Mouse (Mus musculus) heart, embryonic 12.5 days (tissue): Measurements from ENCODE around the gene Lamb1. TPM values are rescaled to one million over a fixed set of nuclear protein-coding genes. Genes with fewer than 3 reads are reported as not detected.

ENCODE experiments used
- ATAC-seq: fragments of 200-750 bp; cut with Nextera tagmentation; 2 replicates; pipeline ENCODE4 v1.8.0; 2017; ENCODE audit warnings: moderate TSS enrichment, moderate library complexity; ENCODE audit not compliant: insufficient number of reproducible peaks, low FRiP score
- H3K27ac ChIP-seq: fragments of 300-500 bp; sonication (generic); 2 replicates; pipeline ENCODE4 v1.5.1; 2016; ENCODE audit warnings: mild to moderate bottlenecking, moderate library complexity; ENCODE audit not compliant: poor library complexity, severe bottlenecking
- H3K27me3 ChIP-seq: fragments of 300-500 bp; sonication (generic); replicated peaks from 2 replicates; pipeline ENCODE4 v1.6.1; 2016; ENCODE audit warnings: mild to moderate bottlenecking, moderate library complexity
- H3K36me3 ChIP-seq: fragments of 300-500 bp; sonication (generic); 2 replicates; pipeline ENCODE4 v1.6.1; 2016; ENCODE audit warnings: mild to moderate bottlenecking, moderate library complexity
- H3K4me1 ChIP-seq: fragments of 300-500 bp; sonication (generic); replicated peaks from 2 replicates; pipeline ENCODE4 v1.6.1; 2016; ENCODE audit warnings: mild to moderate bottlenecking
- H3K4me2 ChIP-seq: fragments of 300-500 bp; sonication (generic); 2 replicates; pipeline ENCODE4 v1.6.1; 2016; ENCODE audit warnings: mild to moderate bottlenecking, moderate library complexity
- H3K4me3 ChIP-seq: fragments of 300-500 bp; sonication (generic); 2 replicates; pipeline ENCODE4 v1.5.1; 2016; ENCODE audit warnings: mild to moderate bottlenecking
- H3K9ac ChIP-seq: fragments of 300-500 bp; sonication (generic); 2 replicates; pipeline ENCODE4 v1.6.1; 2016; ENCODE audit warnings: mild to moderate bottlenecking, moderate library complexity
- H3K9me3 ChIP-seq: fragments of 300-500 bp; sonication (generic); replicated peaks from 2 replicates; pipeline ENCODE4 v1.6.1; 2016; ENCODE audit warnings: mild to moderate bottlenecking, moderate library complexity
- WGBS: fragments of 180-500 bp; shearing (Covaris S2); methylation state at CpG from one replicate; pipeline ENCODE4 v1.1.7; 2016; 5-methylcytosine and 5-hydroxymethylcytosine counted together
- polyA plus RNA-seq: library from polyadenylated mRNA; unstranded; fragments of >200 nt; fragmentation: Nextera tagmentation; extraction: Ambion mirVana; gene quantifications from 2 replicates; pipeline ENCODE4 v1.2.1, GENCODE M21; 2016

Lamb1 gene
- polyA plus RNA-seq, 1 experiment from 2014 or later, result 127 TPM

DNA sequence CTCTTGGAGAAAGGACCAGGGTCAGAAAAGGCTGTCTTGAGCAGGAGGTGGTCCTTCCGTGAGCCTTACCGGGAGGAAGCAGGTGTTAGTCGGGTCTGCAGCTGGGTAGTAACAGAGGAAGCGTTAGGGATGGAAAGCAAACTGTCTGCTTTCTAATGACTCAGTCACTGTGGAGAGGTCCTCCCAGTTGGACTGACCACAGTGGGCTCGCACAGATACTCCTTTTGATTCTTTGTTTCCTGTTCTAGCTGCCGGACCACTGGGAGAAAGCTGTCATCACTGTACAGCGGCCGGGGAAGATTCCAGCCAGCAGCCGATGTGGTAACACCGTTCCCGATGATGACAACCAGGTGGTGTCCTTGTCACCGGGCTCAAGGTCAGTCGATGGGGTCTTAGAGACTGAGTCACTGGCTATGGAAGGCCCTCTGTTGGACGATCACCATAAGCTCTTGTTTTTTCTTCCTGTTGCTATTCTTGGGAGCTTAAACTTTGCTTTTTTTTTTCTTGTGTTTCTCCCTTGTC lies 34.7 kb downstream of the Lamb1 start:
- H3K36me3 ChIP-seq, result peaks cover 91% of the 10 kb centered on the region
- no peak overlapping the region for H3K4me3 ChIP-seq
- peak; percentile 73 for ATAC-seq
- H3K4me1 ChIP-seq, result peaks cover 34% of the 10 kb centered on the region
- H3K27me3 ChIP-seq, result no peaks in the 10 kb centered on the region
- 31% methylated on average over 14 of the region's 14 CpGs for WGBS
- 0 out of 2 replicates have a peak overlapping the region, but pooled peaks have one; percentile 48 for H3K9ac ChIP-seq
- no peaks in the 10 kb centered on the region for H3K9me3 ChIP-seq
- 0 out of 2 replicates have a peak overlapping the region, but pooled peaks have one; percentile 11 for H3K4me2 ChIP-seq
- H3K27ac ChIP-seq, result peak overlapping the region; percentile 85

DNA sequence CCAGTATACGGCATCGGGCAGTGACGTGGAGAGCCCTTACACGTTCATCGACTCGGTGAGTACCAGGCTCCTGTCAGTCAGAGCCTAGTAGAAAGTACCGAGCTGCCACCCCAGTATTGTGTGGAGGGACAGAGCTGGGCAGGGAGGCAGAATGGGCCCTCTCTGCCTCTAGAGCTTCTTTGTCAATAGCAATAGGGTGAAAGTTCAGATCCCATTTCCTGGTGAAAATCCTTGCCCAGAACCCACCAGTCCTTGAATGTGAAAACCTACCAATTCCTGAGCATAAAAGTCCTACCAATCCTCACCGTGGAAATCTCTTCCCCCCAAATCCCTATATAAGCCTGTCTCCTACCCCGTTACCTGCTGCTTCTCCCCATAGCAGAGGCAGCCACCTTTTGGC lies 35.2 kb downstream of the Lamb1 start:
- 0 out of 2 replicates have a peak overlapping the region, but pooled peaks have one; percentile 48 for H3K9ac ChIP-seq
- H3K4me2 ChIP-seq, result no peak overlapping the region
- no peaks in the 10 kb centered on the region for H3K9me3 ChIP-seq
- H3K27me3 ChIP-seq, result no peaks in the 10 kb centered on the region
- peak overlapping the region; percentile 85 for H3K27ac ChIP-seq
- ATAC-seq, result no peak
- H3K4me1 ChIP-seq, result peaks cover 31% of the 10 kb centered on the region
- 85% methylated on average over 9 of the region's 9 CpGs for WGBS
- H3K36me3 ChIP-seq, result peaks cover 96% of the 10 kb centered on the region
- no peak overlapping the region for H3K4me3 ChIP-seq

DNA sequence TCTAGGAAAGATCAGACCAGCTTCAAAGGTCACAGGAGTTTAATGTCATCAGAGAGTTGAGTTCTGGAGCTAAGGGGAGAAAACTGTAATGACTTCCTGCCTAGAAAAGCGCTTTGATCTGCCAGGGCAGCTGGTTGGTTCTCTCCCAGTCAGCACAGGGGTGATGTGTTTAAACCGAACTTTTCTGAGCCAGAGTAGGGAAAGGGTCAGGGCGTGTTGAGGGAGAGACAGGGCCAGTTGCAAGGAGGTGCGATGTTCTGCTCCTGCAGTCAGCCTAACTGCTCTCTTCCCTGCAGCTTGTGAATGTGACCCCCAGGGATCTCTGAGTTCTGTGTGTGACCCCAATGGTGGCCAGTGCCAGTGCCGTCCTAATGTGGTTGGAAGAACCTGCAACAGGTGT lies 37.2 kb downstream of the Lamb1 start:
- WGBS, result 73% methylated on average over 5 of the region's 5 CpGs
- Histone ChIP-seq H3K4me3 (no peak overlapping the region), H3K4me1 (peaks cover 39% of the 10 kb centered on the region), H3K9me3 (no peaks in the 10 kb centered on the region), H3K36me3 (peaks cover 99% of the 10 kb centered on the region), H3K27ac (no peak overlapping the region), H3K4me2 (no peak overlapping the region), H3K9ac (no peak overlapping the region), H3K27me3 (no peaks in the 10 kb centered on the region)
- ATAC-seq, result no peak

DNA sequence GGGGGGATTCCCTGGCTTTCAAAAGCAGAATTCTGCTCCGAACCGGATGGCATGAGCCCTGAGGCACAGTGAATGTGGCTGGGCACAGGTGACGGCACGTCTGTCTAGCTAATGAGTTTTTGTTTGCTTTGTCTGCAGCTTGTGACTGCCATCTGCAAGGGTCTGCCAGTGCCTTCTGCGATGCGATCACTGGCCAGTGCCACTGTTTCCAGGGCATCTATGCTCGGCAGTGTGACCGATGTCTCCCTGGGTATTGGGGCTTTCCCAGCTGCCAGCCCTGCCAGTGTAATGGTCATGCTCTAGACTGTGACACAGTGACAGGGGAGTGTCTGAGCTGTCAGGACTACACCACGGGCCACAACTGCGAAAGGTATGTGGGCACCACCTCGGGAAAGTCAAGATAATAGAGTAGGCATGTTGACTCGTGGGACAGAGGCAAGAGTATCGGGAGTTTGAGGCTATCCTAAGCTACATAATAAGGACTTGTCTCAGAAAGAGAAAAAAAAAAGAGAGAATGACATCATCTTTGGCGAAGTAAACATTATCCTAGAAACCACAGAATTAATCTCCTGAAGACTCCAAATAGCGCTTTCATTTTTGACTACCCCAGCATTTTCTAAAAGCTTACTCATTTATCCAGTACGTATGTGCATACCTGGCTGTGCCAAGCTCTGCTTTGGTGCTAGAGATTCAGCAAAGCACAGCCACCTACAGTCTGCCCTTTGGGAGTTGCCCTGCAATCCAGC lies 37.9 kb downstream of the Lamb1 start:
- Histone ChIP-seq H3K9ac (no peak overlapping the region), H3K9me3 (no peaks in the 10 kb centered on the region), H3K36me3 (peaks cover 99% of the 10 kb centered on the region), H3K4me2 (no peak overlapping the region), H3K27ac (no peak overlapping the region), H3K27me3 (no peaks in the 10 kb centered on the region), H3K4me3 (no peak overlapping the region), H3K4me1 (peaks cover 40% of the 10 kb centered on the region)
- WGBS, result 76% methylated on average over 16 of the region's 16 CpGs
- ATAC-seq, result no peak

DNA sequence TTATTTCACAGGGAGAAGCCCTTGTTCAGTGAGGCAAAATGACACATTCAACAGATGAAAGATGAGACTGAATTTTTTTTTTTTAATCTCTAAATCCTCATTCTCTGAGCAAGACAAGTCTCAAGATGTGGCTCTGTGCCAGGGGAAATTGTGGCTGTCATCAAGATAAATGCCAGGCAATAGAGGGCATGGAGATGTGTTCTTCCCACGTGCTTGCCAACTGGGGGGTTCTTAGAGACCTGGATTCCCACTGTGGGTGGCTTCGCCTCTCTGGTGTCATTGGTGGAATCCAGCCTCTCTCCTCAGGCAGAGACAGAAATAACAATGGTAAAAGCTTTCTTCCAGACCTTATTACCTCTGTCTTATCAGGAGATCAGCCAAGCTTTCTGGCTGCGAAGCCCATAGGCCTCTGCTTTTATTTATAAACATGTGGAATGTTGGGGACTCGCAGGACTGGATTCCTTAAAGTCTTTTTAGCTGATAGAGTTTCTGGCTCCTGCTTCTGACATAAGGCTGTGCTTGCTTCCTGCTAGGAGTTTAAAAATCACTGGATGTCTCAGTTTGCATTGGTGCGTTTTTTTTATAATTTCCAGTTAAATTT lies 41.1 kb downstream of the Lamb1 start:
- no peak for ATAC-seq
- Histone ChIP-seq H3K9ac (no peak overlapping the region; the same call in 1 of the 2 replicates), H3K4me3 (no peak overlapping the region), H3K27ac (peak overlapping the region; percentile 70), H3K27me3 (no peaks in the 10 kb centered on the region), H3K36me3 (peaks cover 99% of the 10 kb centered on the region), H3K9me3 (no peaks in the 10 kb centered on the region), H3K4me1 (peaks cover 28% of the 10 kb centered on the region), H3K4me2 (no peak overlapping the region)
- 26% methylated on average over 5 of the region's 5 CpGs for WGBS

DNA sequence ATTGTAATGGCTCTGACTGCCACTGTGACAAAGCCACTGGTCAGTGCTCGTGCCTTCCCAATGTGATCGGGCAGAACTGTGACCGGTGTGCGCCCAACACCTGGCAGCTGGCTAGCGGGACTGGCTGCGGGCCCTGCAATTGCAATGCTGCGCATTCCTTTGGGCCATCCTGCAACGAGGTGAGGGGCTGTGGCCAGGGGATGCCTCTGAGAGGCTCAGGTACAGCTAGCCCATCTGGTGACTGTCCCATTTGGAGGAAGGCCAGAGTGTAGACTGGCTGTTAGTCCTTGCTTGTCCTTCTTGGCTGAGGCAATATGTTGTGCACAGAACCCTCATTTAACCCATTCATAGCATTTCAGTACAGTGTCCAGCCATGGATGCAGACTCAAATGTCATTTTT lies 42.0 kb downstream of the Lamb1 start:
- H3K27ac ChIP-seq, result no peak overlapping the region
- no peak for ATAC-seq
- no peaks in the 10 kb centered on the region for H3K9me3 ChIP-seq
- no peak overlapping the region for H3K4me2 ChIP-seq
- H3K27me3 ChIP-seq, result no peaks in the 10 kb centered on the region
- H3K4me1 ChIP-seq, result peaks cover 28% of the 10 kb centered on the region
- no peak overlapping the region for H3K4me3 ChIP-seq
- no peak overlapping the region for H3K9ac ChIP-seq
- peaks cover 98% of the 10 kb centered on the region for H3K36me3 ChIP-seq
- WGBS, result 90% methylated on average over 8 of the region's 8 CpGs

DNA sequence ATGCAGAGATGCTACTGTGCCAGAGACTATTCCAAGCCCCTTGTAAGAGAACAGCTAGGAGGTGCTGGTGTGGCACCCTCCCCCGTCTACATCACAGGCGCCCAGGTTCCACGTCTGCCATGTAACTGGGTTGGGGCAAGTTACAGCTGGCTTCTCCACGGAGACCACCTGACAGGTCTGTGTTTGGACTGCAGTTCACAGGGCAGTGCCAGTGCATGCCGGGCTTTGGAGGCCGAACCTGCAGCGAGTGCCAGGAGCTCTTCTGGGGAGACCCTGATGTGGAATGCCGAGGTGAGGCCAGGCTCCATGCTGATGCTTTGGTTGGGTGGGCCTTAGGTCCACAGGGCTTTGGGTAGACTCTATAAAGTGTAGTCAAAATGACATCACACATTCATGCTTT lies 42.7 kb downstream of the Lamb1 start:
- Histone ChIP-seq H3K9me3 (no peaks in the 10 kb centered on the region), H3K4me3 (no peak overlapping the region), H3K4me2 (no peak overlapping the region), H3K36me3 (peaks cover 98% of the 10 kb centered on the region), H3K27ac (no peak overlapping the region), H3K4me1 (peaks cover 30% of the 10 kb centered on the region), H3K27me3 (no peaks in the 10 kb centered on the region), H3K9ac (no peak overlapping the region)
- 91% methylated on average over 8 of the region's 8 CpGs for WGBS
- no peak for ATAC-seq

DNA sequence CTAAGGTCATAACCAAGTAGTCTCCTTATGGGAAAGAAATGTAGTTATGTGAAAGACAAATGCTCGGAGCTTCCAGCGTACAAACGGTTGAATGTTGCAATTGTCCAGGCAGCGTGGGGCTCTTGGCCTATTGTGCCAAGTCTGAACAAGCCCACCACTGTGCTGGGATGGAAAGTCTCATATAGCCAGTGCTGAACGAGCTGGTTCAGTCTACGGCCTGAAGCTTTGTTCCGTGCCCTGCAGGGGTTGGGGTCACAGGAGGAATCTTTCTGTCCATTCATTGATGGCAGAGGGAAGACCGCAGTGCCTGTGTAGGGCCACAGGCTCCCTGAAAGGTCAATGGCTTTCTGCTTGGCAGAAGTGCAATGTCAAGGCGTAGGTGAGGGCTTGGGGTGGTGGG lies 45.7 kb downstream of the Lamb1 start:
- Histone ChIP-seq H3K4me1 (peaks cover 35% of the 10 kb centered on the region), H3K9ac (no peak overlapping the region), H3K36me3 (peaks cover 97% of the 10 kb centered on the region), H3K27ac (no peak overlapping the region), H3K4me3 (no peak overlapping the region), H3K4me2 (no peak overlapping the region), H3K9me3 (0 out of 2 replicates have a peak, but pooled peaks cover 3% of the 10 kb centered on the region), H3K27me3 (no peaks in the 10 kb centered on the region)
- ATAC-seq, result no peak
- 82% methylated on average over 9 of the region's 9 CpGs for WGBS

DNA sequence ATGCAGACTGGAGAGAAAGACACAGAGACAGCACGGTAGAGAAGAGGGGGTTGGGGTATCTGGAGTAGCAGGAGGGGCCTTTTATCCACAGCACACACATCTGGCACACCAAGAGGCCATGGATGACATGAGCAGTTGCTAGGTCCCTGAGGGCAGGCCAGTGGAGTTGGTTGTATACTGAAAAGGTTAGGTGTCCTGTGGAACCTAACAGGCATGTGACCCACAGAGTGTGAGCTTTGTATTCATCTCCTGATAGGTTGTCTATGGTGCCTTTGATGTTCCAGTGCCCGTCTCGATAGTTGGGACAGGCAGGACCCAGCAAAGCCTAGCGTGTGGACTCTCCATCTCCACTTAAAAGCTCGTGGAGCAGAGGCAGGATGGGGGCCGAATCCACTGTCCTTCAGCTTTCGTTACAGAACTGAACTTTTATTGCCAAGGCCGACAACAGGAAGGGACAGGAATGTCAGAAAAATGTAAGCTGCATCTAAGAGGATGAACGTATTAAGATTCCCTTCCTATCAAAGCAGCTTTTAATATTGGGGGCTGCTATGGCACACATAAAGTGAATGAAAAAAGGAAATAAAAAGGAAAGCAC lies 46.7 kb downstream of the Lamb1 start:
- peaks cover 29% of the 10 kb centered on the region for H3K4me1 ChIP-seq
- no peaks in the 10 kb centered on the region for H3K27me3 ChIP-seq
- ATAC-seq, result no peak
- H3K4me3 ChIP-seq, result no peak overlapping the region
- H3K36me3 ChIP-seq, result peaks cover 97% of the 10 kb centered on the region
- WGBS, result 79% methylated on average over 9 of the region's 9 CpGs
- H3K4me2 ChIP-seq, result no peak overlapping the region
- H3K27ac ChIP-seq, result no peak overlapping the region
- H3K9ac ChIP-seq, result no peak overlapping the region
- H3K9me3 ChIP-seq, result 0 out of 2 replicates have a peak, but pooled peaks cover 3% of the 10 kb centered on the region

DNA sequence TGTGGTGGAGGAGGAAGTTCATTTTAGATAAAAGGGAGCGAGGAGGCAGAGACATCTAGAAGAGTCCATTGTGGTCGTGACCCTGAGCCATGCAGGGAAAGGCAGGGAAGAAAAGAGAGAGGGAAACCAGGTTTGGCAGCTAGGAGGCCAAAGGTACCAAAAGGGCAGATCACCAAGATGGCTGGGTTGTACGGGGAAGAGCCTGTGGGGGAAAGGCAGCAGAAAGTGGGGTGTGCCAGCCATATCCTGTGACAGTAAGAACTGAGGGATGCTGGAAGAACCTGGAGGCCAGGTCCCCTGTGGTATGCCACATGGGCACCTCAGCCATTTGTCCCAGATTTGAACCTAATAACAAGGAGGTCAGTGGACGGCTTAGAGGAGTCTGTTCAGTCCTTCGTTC lies 47.2 kb downstream of the Lamb1 start:
- 76% methylated on average over 5 of the region's 5 CpGs for WGBS
- Histone ChIP-seq H3K4me3 (no peak overlapping the region), H3K4me2 (no peak overlapping the region), H3K27me3 (no peaks in the 10 kb centered on the region), H3K9ac (no peak overlapping the region), H3K9me3 (0 out of 2 replicates have a peak, but pooled peaks cover 3% of the 10 kb centered on the region), H3K4me1 (peaks cover 23% of the 10 kb centered on the region), H3K36me3 (peaks cover 97% of the 10 kb centered on the region), H3K27ac (no peak overlapping the region)
- no peak for ATAC-seq

DNA sequence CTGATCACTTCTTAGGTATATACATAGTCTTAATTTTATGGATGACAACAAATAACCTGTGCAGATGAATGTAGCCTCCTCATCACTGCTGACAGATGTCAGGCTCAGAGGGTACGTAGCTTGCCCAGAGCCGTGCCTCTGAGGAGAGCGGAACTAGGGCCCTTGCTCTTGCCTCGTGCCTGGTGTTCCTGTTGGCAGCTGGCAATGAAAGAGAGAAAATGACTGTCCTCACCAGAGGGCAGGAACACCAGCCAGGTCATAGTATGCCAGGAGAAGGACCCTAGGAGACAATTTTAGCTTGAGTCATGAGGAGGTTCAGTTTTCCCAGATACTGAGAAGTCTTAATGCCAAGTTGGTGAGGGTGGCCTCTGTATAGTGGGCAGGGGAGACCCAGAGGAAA lies 48.1 kb downstream of the Lamb1 start:
- peaks cover 97% of the 10 kb centered on the region for H3K36me3 ChIP-seq
- H3K9me3 ChIP-seq, result 0 out of 2 replicates have a peak, but pooled peaks cover 3% of the 10 kb centered on the region
- no peaks in the 10 kb centered on the region for H3K27me3 ChIP-seq
- H3K4me1 ChIP-seq, result peaks cover 27% of the 10 kb centered on the region
- 85% methylated on average over 4 of the region's 4 CpGs for WGBS
- H3K27ac ChIP-seq, result peak overlapping the region; percentile 64
- no peak overlapping the region for H3K4me3 ChIP-seq
- no peak for ATAC-seq
- H3K4me2 ChIP-seq, result no peak overlapping the region
- no peak overlapping the region for H3K9ac ChIP-seq
